Mouse (Mus musculus): ENCODE data around the gene Nfic.

DNA sequence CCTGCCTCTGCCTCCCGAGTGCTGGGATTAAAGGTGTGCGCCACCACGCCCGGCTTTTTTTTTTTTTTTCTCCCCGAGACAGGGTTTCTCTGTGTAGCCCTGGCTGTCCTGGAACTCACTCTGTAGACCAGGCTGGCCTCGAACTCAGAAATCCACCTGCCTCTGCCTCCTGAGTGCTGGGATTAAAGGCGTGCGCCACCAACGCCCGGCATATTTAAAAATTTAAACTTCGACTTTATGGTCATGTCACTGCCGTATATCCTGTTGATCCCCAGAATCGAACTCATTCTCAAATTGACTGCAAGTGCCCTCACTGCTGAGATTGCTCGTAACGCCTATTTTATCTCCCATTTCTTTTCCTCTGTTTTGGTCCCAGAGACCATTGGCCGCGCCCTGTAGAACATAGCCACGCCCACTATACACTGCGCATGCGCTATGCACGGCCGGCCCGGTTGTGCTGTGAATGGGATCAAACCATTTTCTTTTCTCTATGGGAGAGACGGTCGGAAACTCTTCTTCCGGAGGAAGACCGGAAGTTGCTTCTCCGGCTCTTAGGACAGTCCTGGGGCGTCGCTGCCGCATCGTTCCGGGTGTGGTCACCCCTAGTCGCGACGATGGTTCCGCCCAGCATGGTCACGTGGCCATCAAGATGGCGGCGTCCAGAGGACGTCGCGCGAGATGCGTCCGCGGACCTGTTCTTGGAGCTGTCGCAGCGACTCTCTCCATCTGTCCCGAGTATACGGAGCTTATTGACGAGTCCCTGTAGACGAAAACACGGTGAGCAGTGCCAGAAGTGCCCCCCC is 71.4 kb downstream of the Nfic start, which contains the start of the genes Dohh and Gm48551:
- no peak for TF ChIP-seq MAFK (IDR thresholded peaks at IDR 0.05; ENCODE audit: borderline replicate concordance, low read depth, low read length)
- TF ChIP-seq CTCF (IDR thresholded peaks at IDR 0.05 in 2 of 3, conservative IDR thresholded peaks at IDR 0.05 in 1 of 3; ENCODE audit: control insufficient read depth in 1 of 3, insufficient read depth in 1 of 3, low read depth in 2 of 3, low read length in 3 of 3, poor library complexity in 1 of 3, severe bottlenecking in 1 of 3): no peak
- peak; percentile 91 to 92 for TF ChIP-seq POLR2A (IDR thresholded peaks at IDR 0.05; ENCODE audit: control insufficient read depth in 1 of 2, insufficient read depth in 1 of 2, low read depth in 1 of 2, low read length in 2 of 2, poor library complexity in 1 of 2)
- peak; percentile 68; the same call in 1 of the 2 replicates for TF ChIP-seq TCF12 (IDR thresholded peaks at IDR 0.05; ENCODE audit: low read depth, low read length)
- 0 out of 2 replicates have a peak, but pooled peaks have one; percentile 67 for TF ChIP-seq JUND (IDR thresholded peaks at IDR 0.05; ENCODE audit: low read depth, low read length)
- TF ChIP-seq GATA1 (IDR thresholded peaks at IDR 0.05; ENCODE audit: low read depth, low read length): 0 out of 2 replicates have a peak, but pooled peaks have one; percentile 20
- TF ChIP-seq TAL1 (IDR thresholded peaks at IDR 0.05; ENCODE audit: low read length): no peak; the same call in 1 of the 2 replicates
- TF ChIP-seq UBTF (IDR thresholded peaks at IDR 0.05; ENCODE audit: borderline replicate concordance, insufficient read depth, low read depth, low read length): no peak
- TF ChIP-seq CHD1 (IDR thresholded peaks at IDR 0.05; ENCODE audit: low read depth, low read length): peak; percentile 99
- peak in 1 of 2 experiments; percentile 16; a peak in 2 of 4 replicates for TF ChIP-seq EP300 (IDR thresholded peaks at IDR 0.05; ENCODE audit: low read depth in 1 of 2, low read length in 2 of 2)
- peak; percentile 98 for TF ChIP-seq MXI1 (IDR thresholded peaks at IDR 0.05; ENCODE audit: low read depth, low read length)
- TF ChIP-seq ZMIZ1 (IDR thresholded peaks at IDR 0.05; ENCODE audit: low read depth, low read length): no peak

All from MEL (cell line).